Mouse (Mus musculus): ENCODE results near the gene Erlin1. TPM values are rescaled to one million over a fixed set of nuclear protein-coding genes. Genes with fewer than 3 reads are reported as not detected.

Erlin1 gene
- polyA plus RNA-seq (2015; fragmentation: Illumina TruSeq; extraction: RNeasy Lipid Tissue Mini Kit (QIAGEN cat#74804); ENCODE audit: low read depth, low replicate concordance): 20.5 TPM

DNA sequence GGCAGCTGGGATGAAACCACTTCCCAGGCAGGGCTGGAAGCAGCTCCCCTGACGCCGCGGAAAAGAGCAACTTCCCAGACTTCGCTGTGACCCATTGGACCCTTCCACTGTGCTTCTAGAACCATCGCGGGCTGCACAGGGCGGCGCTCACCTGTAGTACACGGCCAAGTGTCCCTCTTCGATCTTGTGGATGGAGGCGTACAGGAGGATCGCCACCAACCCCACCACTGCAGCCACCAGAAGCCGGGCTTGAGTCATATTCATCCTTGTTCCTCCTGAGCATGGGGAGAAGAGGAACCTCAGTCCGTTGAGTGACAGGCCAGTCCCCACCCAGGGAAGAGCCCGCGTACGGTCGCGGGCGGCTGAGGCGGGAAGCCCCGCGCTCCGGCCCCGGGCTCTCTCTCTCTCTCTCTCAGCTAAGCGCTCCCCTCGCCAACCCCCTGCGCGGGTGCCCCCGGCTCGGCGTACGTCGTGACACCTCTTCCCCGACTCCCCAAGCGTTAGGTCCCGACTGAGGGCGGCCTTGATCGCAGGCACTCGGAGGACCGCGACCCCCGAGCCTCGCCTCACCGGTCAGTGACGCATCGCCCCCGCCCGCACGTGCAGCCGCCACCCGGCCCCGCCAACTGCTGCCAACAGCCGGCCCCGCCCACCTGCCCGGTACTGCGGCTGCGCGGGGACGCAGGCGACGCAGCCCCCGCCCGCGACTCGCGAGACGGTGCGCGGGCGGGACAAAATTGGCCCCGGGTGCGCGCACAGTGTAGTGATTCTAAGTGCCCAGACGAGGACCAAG is at the start of gene Erlin1:
TSS of gene Erlin1 (minus strand) at position 665 of the 793 bp plus-strand sequence.

DNA sequence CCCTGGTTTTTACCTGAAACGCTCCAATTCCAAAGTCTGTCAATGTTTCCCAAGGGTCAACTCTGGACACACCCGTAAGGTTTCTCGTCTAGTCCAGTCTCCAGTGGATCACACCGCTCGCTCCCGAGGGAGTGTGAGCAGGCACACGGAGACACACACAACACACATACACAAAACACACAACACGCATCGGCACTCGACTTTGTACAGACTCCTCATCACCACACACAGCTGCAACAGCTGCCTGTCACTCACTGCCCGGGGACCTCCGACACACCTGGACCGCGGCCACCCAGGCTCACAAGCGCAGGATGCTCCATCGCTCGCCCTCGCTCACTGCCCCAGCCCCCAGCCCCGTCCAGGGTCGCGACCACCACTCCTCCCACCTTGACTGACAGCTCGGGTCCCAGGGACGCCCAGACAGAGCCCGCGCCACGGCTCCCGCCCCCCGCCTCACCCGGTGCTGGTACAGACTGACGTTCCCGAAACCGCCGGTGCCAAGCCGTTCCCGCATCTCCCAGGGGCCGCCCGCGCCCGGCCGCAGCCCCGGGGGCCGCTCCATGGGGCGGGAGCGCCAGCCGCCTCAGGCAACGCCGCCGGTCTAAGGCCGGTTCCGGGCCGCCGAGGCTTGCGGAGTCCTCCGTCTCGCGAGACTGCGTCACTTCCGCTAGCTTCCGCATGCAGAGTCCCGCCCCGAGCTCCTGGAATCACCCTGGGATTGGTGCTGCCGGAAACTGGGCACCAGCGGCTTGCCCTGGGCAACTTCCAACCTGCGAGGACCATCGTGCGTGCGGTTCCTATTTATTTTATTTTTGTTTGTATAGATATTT is 37.5 kb upstream of the Erlin1 start, which contains the start of gene Chuk:
TSS of gene Chuk (minus strand) at position 650 of the 830 bp plus-strand sequence.

DNA sequence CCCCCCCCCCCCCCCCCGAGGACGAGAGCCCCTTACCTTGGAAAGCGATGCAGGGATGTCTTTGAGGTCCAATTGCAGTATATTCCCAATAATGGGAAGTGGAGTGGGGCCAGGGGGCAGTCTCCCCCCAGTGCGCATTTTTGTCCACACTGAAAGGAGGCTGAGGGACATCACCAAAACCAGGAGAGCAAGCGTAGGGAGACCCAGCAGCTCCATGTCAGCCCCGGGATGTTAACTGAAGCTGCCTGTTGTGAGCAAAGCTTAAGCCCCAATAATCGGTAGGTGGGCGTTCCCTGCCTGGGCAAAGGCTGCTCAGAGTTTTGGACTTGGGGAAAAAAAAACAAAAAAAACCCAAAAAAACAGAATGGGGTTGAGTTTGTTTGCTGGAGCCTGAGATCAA is 40.6 kb downstream of the Erlin1 start, which contains the start of gene Cyp2c23:
TSS of gene Cyp2c23 (minus strand) at position 237 of the 400 bp plus-strand sequence.

DNA sequence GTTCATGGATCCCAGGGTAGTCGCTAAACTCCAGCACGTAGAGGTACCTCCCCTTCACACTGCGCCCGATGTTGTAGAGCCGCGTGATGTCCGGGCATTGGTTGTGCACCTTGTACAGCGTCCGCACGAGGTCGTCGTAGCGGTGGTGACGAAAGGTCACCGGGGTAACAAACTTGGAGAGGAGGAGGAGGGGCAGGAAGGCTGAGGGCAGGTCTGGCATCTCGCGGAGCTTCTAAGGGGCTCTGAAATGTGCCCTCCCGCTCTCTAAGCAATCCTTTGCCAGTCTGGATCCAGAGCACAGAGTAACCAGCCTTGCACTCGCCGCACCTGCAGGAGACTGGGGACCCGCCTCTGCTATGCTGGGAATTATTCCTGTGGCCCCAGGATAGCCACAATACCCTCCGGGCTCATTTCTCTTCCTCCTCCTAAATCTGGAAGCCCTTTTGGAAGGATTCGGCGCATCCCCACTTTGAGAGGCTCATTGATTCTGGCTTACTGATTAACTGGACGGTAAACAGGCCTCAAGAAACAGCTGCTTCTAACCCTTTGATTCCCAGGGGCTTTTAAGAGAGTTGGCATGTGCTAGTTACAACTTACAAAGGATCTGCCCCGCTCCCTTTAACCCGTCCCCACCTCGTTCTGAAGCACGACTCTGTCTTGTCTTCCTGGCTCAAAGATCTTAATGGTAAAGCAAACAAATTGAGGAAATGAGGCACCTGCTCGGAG is 83.4 kb downstream of the Erlin1 start, which contains the start of gene Cpn1:
TSS of gene Cpn1 (minus strand) at position 488 of the 726 bp plus-strand sequence.

Other genes starting within 250 kb of the Erlin1 start
- 4.7 TPM for gene Dnmbp, start 129.6 kb downstream of the Erlin1 start, polyA plus RNA-seq (2015; fragmentation: Illumina TruSeq; extraction: RNeasy Lipid Tissue Mini Kit (QIAGEN cat#74804); ENCODE audit: low read depth, low replicate concordance)
- gene Cpn1, start 83.2 kb downstream of the Erlin1 start, polyA plus RNA-seq (2015; fragmentation: Illumina TruSeq; extraction: RNeasy Lipid Tissue Mini Kit (QIAGEN cat#74804); ENCODE audit: low read depth, low replicate concordance): 0.49 TPM
- not detected for gene Cyp2c23, start 40.6 kb downstream of the Erlin1 start, polyA plus RNA-seq (2015; fragmentation: Illumina TruSeq; extraction: RNeasy Lipid Tissue Mini Kit (QIAGEN cat#74804); ENCODE audit: low read depth, low replicate concordance)
- 53.1 TPM for gene Chuk, start 37.7 kb upstream of the Erlin1 start, polyA plus RNA-seq (2015; fragmentation: Illumina TruSeq; extraction: RNeasy Lipid Tissue Mini Kit (QIAGEN cat#74804); ENCODE audit: low read depth, low replicate concordance)
- 14.9 TPM for gene Cwf19l1, start 66.1 kb upstream of the Erlin1 start, polyA plus RNA-seq (2015; fragmentation: Illumina TruSeq; extraction: RNeasy Lipid Tissue Mini Kit (QIAGEN cat#74804); ENCODE audit: low read depth, low replicate concordance)
- 99.0 TPM for gene Bloc1s2, start 76.7 kb upstream of the Erlin1 start, polyA plus RNA-seq (2015; fragmentation: Illumina TruSeq; extraction: RNeasy Lipid Tissue Mini Kit (QIAGEN cat#74804); ENCODE audit: low read depth, low replicate concordance)
- gene Pkd2l1, start 122.7 kb upstream of the Erlin1 start, polyA plus RNA-seq (2015; fragmentation: Illumina TruSeq; extraction: RNeasy Lipid Tissue Mini Kit (QIAGEN cat#74804); ENCODE audit: low read depth, low replicate concordance): 1.1 TPM
- gene Scd3, start 133.5 kb upstream of the Erlin1 start, polyA plus RNA-seq (2015; fragmentation: Illumina TruSeq; extraction: RNeasy Lipid Tissue Mini Kit (QIAGEN cat#74804); ENCODE audit: low read depth, low replicate concordance): 6.6 TPM
- 705 TPM for gene Scd2, start 223.9 kb upstream of the Erlin1 start, polyA plus RNA-seq (2015; fragmentation: Illumina TruSeq; extraction: RNeasy Lipid Tissue Mini Kit (QIAGEN cat#74804); ENCODE audit: low read depth, low replicate concordance)